Mouse (Mus musculus) yolk sac, embryonic 10.5 days (tissue): ENCODE data around the gene Abca13.
"Not testable (repeated sequence)": the region's sequence is repeated elsewhere in the genome, so short reads cannot be mapped to it uniquely, and the experiment has no call there.

ENCODE experiments used
- DNase-seq: peaks from one replicate; pipeline ENCODE4 v3.0.0-alpha.2; 2017; ENCODE audit warnings: low spot score

Gene Abca13

GRCm38 (mm10) chr11:9291168-9291567 is 99.4 kb downstream of the Abca13 start:
- no peak for DNase-seq

GRCm38 (mm10) chr11:9299615-9300014 is 107.9 kb downstream of the Abca13 start:
- no peak for DNase-seq

- DNase-seq = no peak
Observed at GRCm38 (mm10) chr11:9305450-9305849, 113.7 kb downstream of the Abca13 start.

- DNase-seq = no peak
Observed at GRCm38 (mm10) chr11:9316545-9316944, 124.8 kb downstream of the Abca13 start.

GRCm38 (mm10) chr11:9317076-9317929 is 125.6 kb downstream of the Abca13 start:
- peak; percentile 19 for DNase-seq

- DNase-seq = no peak
Observed at GRCm38 (mm10) chr11:9338151-9338550, 146.4 kb downstream of the Abca13 start.

GRCm38 (mm10) chr11:9347724-9348123 is 156.0 kb downstream of the Abca13 start:
- no peak for DNase-seq

- no peak for DNase-seq
Observed at GRCm38 (mm10) chr11:9373160-9373559, 181.4 kb downstream of the Abca13 start.

GRCm38 (mm10) chr11:9374426-9374825 is 182.7 kb downstream of the Abca13 start:
- DNase-seq = not testable (repeated sequence)

GRCm38 (mm10) chr11:9388520-9388919 is 196.8 kb downstream of the Abca13 start:
- no peak for DNase-seq

- no peak for DNase-seq
Observed at GRCm38 (mm10) chr11:9416946-9417345, 225.2 kb downstream of the Abca13 start.

GRCm38 (mm10) chr11:9420205-9420604 is 228.5 kb downstream of the Abca13 start:
- no peak for DNase-seq

- no peak for DNase-seq
Observed at GRCm38 (mm10) chr11:9427411-9427810, 235.7 kb downstream of the Abca13 start.

GRCm38 (mm10) chr11:9432807-9433206 is 241.1 kb downstream of the Abca13 start:
- no peak for DNase-seq

- DNase-seq = no peak
Observed at GRCm38 (mm10) chr11:9436617-9437016, 244.9 kb downstream of the Abca13 start.

GRCm38 (mm10) chr11:9439781-9440180 is 248.0 kb downstream of the Abca13 start:
- no peak for DNase-seq

GRCm38 (mm10) chr11:9441192-9441591 is 249.4 kb downstream of the Abca13 start:
- DNase-seq = no peak

- DNase-seq = no peak
Observed at GRCm38 (mm10) chr11:9472400-9472799, 280.7 kb downstream of the Abca13 start.

GRCm38 (mm10) chr11:9481511-9481910 is 289.8 kb downstream of the Abca13 start:
- no peak for DNase-seq

GRCm38 (mm10) chr11:9500326-9501142 is 308.8 kb downstream of the Abca13 start:
- DNase-seq = no peak

GRCm38 (mm10) chr11:9514966-9515365 is 323.2 kb downstream of the Abca13 start:
- not testable (repeated sequence) for DNase-seq

GRCm38 (mm10) chr11:9528556-9528955 is 336.8 kb downstream of the Abca13 start:
- DNase-seq = no peak

GRCm38 (mm10) chr11:9531715-9532114 is 340.0 kb downstream of the Abca13 start:
- no peak for DNase-seq
